Mouse (Mus musculus) limb, embryonic 12.5 days (tissue): ENCODE measurements around the gene Bag5. TPM values are rescaled to one million over a fixed set of nuclear protein-coding genes. Genes with fewer than 3 reads are reported as not detected.

Source experiments
- ATAC-seq: fragments of 200-750 bp; cut with Nextera tagmentation; 2 replicates; pipeline ENCODE4 v1.8.0; 2017; ENCODE audit warnings: low read depth, moderate TSS enrichment; ENCODE audit not compliant: insufficient number of reproducible peaks, insufficient read depth, low FRiP score, low TSS enrichment
- H3K27ac ChIP-seq: fragments of 300-500 bp; sonication (generic); 2 replicates; pipeline ENCODE4 v1.5.1; 2016; ENCODE audit warnings: mild to moderate bottlenecking, moderate library complexity
- H3K27me3 ChIP-seq: fragments of 300-500 bp; sonication (generic); 2 replicates; pipeline ENCODE4 v1.6.1; 2016; ENCODE audit warnings: mild to moderate bottlenecking, moderate library complexity
- H3K36me3 ChIP-seq: fragments of 300-500 bp; sonication (generic); 2 replicates; pipeline ENCODE4 v1.6.1; 2016; ENCODE audit warnings: mild to moderate bottlenecking, moderate library complexity
- H3K4me1 ChIP-seq: fragments of 300-500 bp; sonication (generic); replicated peaks from 2 replicates; pipeline ENCODE4 v1.6.1; 2016
- H3K4me2 ChIP-seq: fragments of 300-500 bp; sonication (generic); 2 replicates; pipeline ENCODE4 v1.6.1; 2016; ENCODE audit warnings: mild to moderate bottlenecking, moderate library complexity
- H3K4me3 ChIP-seq: fragments of 300-500 bp; sonication (generic); replicated peaks from 2 replicates; pipeline ENCODE4 v1.5.1; 2016; ENCODE audit warnings: mild to moderate bottlenecking
- H3K9ac ChIP-seq: fragments of 300-500 bp; sonication (generic); replicated peaks from 2 replicates; pipeline ENCODE4 v1.6.1; 2016; ENCODE audit warnings: mild to moderate bottlenecking, moderate library complexity
- H3K9me3 ChIP-seq: fragments of 300-500 bp; sonication (generic); 2 replicates; pipeline ENCODE4 v1.6.1; 2016; ENCODE audit warnings: mild to moderate bottlenecking, moderate library complexity
- WGBS: fragments of 180-500 bp; shearing (Covaris S2); methylation state at CpG from one replicate; pipeline ENCODE4 v1.1.7; 2016; 5-methylcytosine and 5-hydroxymethylcytosine counted together
- polyA plus RNA-seq: library from polyadenylated mRNA; unstranded; fragments of >200 nt; fragmentation: Nextera tagmentation; extraction: Ambion mirVana; gene quantifications from 2 replicates; pipeline ENCODE4 v1.2.1, GENCODE M21; 2016

Gene Bag5
- 60.5 and 60.9 TPM in 2 replicates for polyA plus RNA-seq

DNA sequence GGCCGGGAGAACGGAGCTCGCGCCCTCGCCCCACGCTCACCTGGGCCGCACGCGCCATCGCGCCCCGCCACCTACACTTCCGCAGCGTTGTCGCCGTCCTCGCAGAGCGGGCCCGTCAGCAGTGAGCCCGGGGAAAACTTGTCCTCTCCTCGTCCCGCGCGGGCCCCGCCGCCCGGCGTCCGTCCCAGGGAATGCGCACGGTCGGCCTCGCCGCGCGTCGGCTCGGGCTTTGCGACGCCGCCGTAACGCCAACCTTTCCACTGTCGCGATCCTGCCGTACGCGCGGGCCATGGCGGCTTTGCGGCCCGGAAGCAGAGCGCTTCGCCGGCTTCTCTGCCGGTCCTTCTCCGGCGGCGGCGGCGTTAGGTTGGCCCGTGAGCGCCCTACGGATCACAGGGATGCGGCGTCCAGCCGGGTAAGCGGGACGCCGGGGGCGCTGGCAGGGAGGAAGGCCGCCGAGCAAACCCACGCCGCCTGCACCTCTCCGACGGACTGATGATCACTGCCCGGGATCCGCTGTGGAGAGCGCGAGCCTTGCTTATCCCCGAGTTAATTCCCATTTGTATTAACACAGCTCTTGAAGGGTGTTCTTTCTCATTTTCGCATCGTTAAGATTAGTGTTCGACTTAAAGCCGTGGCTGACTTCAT is at the start of gene Bag5, which contains the start of gene Apopt1:
TSS of gene Bag5 (minus strand) at position 254 of the 648 bp plus-strand sequence.
TSS of gene Apopt1 (plus strand) at position 258 of the 648 bp plus-strand sequence.
- Histone ChIP-seq H3K4me2 (peak within 1 kb of the TSS; percentile 84), H3K4me1 (peaks cover 20% of the 10 kb centered on the region), H3K9me3 (no peaks in the 10 kb centered on the region), H3K27ac (peak within 1 kb of the TSS; percentile 81), H3K27me3 (no peaks in the 10 kb centered on the region), H3K36me3 (peaks cover 47% of the 10 kb centered on the region), H3K9ac (peak within 1 kb of the TSS; percentile 95), H3K4me3 (peak within 1 kb of the TSS; percentile 100)
- WGBS = under 1% methylated on average over 85 of the region's 86 CpGs
- peak; percentile 84 for ATAC-seq

DNA sequence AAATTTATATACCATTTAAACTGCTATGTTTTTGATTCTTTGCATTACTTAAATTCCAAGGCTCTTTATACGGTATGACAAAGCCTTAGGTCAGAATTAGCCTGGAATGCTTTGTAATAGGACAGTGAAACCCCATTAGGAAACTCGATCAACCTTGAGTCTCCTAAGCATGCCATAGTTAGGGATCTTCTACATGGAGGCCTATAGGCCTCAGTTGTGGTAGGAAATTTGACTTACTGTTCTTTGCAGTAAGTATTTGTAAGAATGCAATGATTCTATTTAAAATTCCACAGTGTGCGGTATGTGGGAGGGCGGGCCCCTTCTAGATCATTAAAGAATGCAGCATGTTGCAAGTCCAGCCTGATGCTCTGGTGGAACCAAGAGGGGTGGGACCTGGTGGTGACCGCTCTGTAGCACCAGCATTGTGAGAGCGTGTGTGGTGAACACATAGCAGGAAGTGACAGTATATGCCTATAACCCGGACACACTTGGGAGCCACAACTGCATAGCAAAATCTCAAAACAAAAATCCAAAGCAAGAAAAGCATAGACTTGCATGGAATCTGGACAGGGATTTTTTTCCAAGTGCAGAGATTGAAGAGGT is 47.4 kb upstream of the Bag5 start:
- Histone ChIP-seq H3K9ac (no peak overlapping the region), H3K4me3 (peak overlapping the region; percentile 92; the same call in 1 of the 2 replicates), H3K4me2 (peak overlapping the region; percentile 91), H3K27me3 (no peaks in the 10 kb centered on the region), H3K4me1 (peaks cover 34% of the 10 kb centered on the region), H3K36me3 (peaks cover 20% of the 10 kb centered on the region; the same call in 1 of the 2 replicates), H3K27ac (no peak overlapping the region), H3K9me3 (no peaks in the 10 kb centered on the region)
- no peak for ATAC-seq
- WGBS = 83% methylated on average over 7 of the region's 7 CpGs

GRCm38 (mm10) chr12:111759176-111760061 is 46.4 kb upstream of the Bag5 start:
- Histone ChIP-seq H3K9ac (peak overlapping the region; percentile 92), H3K9me3 (no peaks in the 10 kb centered on the region), H3K36me3 (peaks cover 20% of the 10 kb centered on the region; the same call in 1 of the 2 replicates), H3K4me3 (peak overlapping the region; percentile 92), H3K27me3 (no peaks in the 10 kb centered on the region), H3K4me2 (peak overlapping the region; percentile 91), H3K27ac (peak overlapping the region; percentile 87), H3K4me1 (peaks cover 34% of the 10 kb centered on the region)
- 3% methylated on average over 35 of the region's 35 CpGs for WGBS
- ATAC-seq = peak; percentile 38

DNA sequence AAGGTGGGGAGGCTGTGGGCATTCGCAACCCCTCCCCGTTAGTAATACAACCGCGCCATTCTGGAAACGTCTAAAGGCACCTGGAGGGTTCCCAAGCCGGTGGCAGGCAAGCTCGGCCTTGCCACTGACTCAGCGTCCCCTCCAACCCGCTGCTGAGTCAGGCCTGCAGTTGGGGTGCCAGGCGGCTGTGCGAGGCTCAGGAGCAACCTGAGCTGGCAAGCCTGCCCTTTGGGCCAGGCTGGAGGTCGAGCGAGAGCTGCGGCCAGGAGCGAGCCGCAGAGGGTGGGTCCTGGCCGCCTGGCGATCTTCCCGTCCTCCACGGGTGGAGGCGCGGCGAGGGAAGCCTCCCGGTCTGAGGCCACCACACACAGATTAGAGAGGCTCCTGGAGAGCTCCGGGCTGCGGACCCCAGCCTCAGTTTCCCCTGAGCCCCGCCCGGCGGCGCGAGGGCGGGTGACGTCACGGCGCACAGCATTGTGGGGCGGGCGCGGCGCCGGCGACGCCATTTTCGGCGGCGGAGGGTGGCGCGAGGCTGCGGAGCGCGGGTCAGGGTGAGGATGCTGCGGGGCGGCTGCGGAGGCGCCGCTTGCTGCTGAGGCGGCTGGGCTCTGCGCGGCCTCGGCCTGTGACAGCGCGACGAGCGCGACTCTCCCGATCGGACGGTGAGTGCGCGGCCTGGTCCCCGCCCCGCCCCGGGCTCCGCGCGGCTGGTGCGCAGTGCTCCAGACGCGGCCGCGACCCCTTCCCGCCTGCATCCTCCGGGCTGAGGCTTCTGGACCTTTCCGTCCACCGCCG is 45.5 kb upstream of the Bag5 start, which contains the start of gene Klc1:
TSS of gene Klc1 (plus strand) at position 469 of the 795 bp plus-strand sequence.
- H3K9me3 ChIP-seq = no peaks in the 10 kb centered on the region
- ATAC-seq = peak; percentile 70
- H3K27me3 ChIP-seq = no peaks in the 10 kb centered on the region
- H3K27ac ChIP-seq = peak within 1 kb of the TSS; percentile 87
- peak within 1 kb of the TSS; percentile 92 for H3K4me3 ChIP-seq
- H3K9ac ChIP-seq = peak within 1 kb of the TSS; percentile 92
- WGBS = under 1% methylated on average over 85 of the region's 85 CpGs
- peak within 1 kb of the TSS; percentile 91 for H3K4me2 ChIP-seq
- H3K4me1 ChIP-seq = peaks cover 34% of the 10 kb centered on the region
- peaks cover 14% of the 10 kb centered on the region; the same call in 1 of the 2 replicates for H3K36me3 ChIP-seq

GRCm38 (mm10) chr12:111757561-111758325 is 44.7 kb upstream of the Bag5 start:
- no peak; the same call in 1 of the 2 replicates for ATAC-seq
- Histone ChIP-seq H3K27ac (peak overlapping the region; percentile 87), H3K27me3 (no peaks in the 10 kb centered on the region), H3K4me2 (peak overlapping the region; percentile 91), H3K4me1 (peaks cover 34% of the 10 kb centered on the region), H3K9ac (peak overlapping the region; percentile 92), H3K36me3 (peaks cover 6% of the 10 kb centered on the region; the same call in 1 of the 2 replicates), H3K9me3 (no peaks in the 10 kb centered on the region), H3K4me3 (peak overlapping the region; percentile 92)
- WGBS = 37% methylated on average over 10 of the region's 10 CpGs

GRCm38 (mm10) chr12:111756698-111757082 is 43.6 kb upstream of the Bag5 start:
- Histone ChIP-seq H3K36me3 (no peaks in the 10 kb centered on the region), H3K4me2 (no peak overlapping the region), H3K4me1 (peaks cover 30% of the 10 kb centered on the region), H3K9ac (no peak overlapping the region), H3K27ac (no peak overlapping the region), H3K9me3 (no peaks in the 10 kb centered on the region), H3K27me3 (no peaks in the 10 kb centered on the region), H3K4me3 (no peak overlapping the region)
- ATAC-seq = no peak
- 25% methylated on average over 5 of the region's 5 CpGs for WGBS

DNA sequence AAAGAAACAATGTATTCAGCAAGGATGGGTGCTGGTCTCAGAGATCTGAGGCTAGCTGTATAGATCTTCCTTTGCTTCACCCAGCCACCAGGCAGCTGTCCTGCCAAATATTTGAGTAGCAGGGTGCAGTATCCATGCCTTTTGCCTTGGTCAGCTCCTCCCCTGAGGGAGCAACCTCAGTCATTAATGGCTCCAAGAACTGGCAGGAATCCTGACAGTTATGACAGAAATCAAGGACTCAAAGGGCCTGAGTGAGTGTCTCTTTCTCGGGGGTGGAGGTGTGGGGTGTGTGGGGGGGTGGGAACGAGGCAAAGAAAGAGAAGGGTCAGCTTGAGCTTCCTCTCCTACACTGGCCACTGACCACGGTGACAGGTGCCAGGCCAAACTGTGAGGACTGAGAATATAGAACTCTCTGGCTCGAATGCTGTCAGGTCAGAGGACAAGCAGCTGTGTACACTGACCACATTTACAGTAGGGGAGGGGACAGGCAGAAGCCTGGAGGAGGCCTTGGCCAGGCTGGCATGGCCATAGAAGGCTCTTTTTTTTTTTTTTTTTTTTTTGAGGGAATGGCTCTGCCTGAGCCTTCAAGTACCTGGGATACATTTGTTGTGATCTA is 43.1 kb upstream of the Bag5 start:
- Histone ChIP-seq H3K4me3 (no peak overlapping the region), H3K27ac (no peak overlapping the region), H3K9ac (no peak overlapping the region), H3K4me2 (no peak overlapping the region), H3K27me3 (no peaks in the 10 kb centered on the region), H3K9me3 (no peaks in the 10 kb centered on the region), H3K4me1 (peaks cover 27% of the 10 kb centered on the region), H3K36me3 (no peaks in the 10 kb centered on the region)
- 63% methylated on average over 4 of the region's 4 CpGs for WGBS
- ATAC-seq = no peak

DNA sequence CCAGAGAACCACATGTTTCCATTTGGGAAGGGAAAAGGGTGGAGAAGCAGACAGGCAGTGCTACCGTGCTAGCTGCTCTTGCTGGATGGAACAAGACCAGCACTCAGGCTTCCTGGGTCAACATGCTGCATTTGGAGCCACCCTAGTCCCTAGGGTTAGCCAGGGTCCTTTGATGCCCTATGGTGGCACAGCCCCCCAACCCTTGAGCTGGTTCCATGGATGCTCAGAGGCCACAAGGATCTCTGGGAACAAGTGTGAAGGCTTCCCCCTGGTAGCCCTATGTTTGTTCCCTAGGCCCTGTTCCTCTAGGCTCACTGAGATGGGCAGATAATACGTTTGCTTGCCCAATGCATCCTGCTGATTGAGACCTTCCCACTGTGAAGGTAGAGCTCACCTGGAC is 42.2 kb upstream of the Bag5 start:
- Histone ChIP-seq H3K27me3 (no peaks in the 10 kb centered on the region), H3K9me3 (no peaks in the 10 kb centered on the region), H3K9ac (no peak overlapping the region), H3K36me3 (no peaks in the 10 kb centered on the region), H3K27ac (no peak overlapping the region), H3K4me1 (peaks cover 23% of the 10 kb centered on the region), H3K4me3 (no peak overlapping the region), H3K4me2 (no peak overlapping the region)
- 45% methylated on average over 2 of the region's 2 CpGs for WGBS
- no peak for ATAC-seq

- H3K27ac ChIP-seq = no peak overlapping the region
- H3K9ac ChIP-seq = no peak overlapping the region
- no peaks in the 10 kb centered on the region for H3K27me3 ChIP-seq
- H3K4me1 ChIP-seq = peaks cover 18% of the 10 kb centered on the region
- no peaks in the 10 kb centered on the region for H3K36me3 ChIP-seq
- H3K4me2 ChIP-seq = no peak overlapping the region
- no peak overlapping the region for H3K4me3 ChIP-seq
- no peaks in the 10 kb centered on the region for H3K9me3 ChIP-seq
- no peak for ATAC-seq
These were observed 41.7 kb upstream of the Bag5 start for GRCm38 (mm10) chr12:111754710-111755109.

DNA sequence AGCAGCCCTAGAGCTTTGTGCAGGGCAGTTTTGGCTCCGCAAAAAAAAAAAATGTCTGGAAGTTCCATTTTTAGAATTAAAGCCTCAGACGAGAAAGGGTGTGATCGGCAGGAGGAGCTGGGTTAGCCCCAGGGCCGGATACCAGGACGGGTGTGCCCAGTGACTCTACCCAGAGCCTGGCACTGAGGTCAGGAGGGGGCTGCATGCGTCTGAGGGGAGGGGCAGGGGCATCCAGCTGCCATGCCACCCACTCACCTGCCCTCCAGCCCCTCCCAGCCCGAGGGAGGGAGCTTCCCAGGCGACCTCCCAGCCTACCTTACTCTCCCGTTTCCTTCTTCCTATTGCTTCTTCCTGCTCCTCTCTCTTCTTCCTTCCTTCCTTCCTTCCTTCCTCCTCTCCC is 40.3 kb upstream of the Bag5 start:
- no peak for ATAC-seq
- H3K27me3 ChIP-seq = no peaks in the 10 kb centered on the region
- H3K4me3 ChIP-seq = no peak overlapping the region
- H3K4me2 ChIP-seq = no peak overlapping the region
- no peaks in the 10 kb centered on the region for H3K36me3 ChIP-seq
- no peak overlapping the region for H3K9ac ChIP-seq
- H3K27ac ChIP-seq = no peak overlapping the region
- H3K9me3 ChIP-seq = no peaks in the 10 kb centered on the region
- H3K4me1 ChIP-seq = peaks cover 14% of the 10 kb centered on the region
- 65% methylated on average over 9 of the region's 9 CpGs for WGBS
